Mouse (Mus musculus) gonadal fat pad, adult 2 months (tissue): ENCODE measurements around the gene Upk1a. TPM values are rescaled to one million over a fixed set of nuclear protein-coding genes. Genes with fewer than 3 reads are reported as not detected.

Experiments
- DNase-seq: peaks from one replicate; pipeline ENCODE4 v3.0.0-alpha.2; 2012; ENCODE audit warnings: low read depth
- polyA plus RNA-seq: library from polyadenylated mRNA; depleted of rRNA; stranded (reverse); fragments of >200 nt; gene quantifications from 2 replicates; pipeline ENCODE4 v1.2.3, GENCODE M21; 2012; rRNA removed

The Upk1a gene
- polyA plus RNA-seq, 1 experiment: 176 TPM

GRCm38 (mm10) chr7:30579950-30580349, 32.7 kb downstream of the Upk1a start:
- no peak for DNase-seq

DNA sequence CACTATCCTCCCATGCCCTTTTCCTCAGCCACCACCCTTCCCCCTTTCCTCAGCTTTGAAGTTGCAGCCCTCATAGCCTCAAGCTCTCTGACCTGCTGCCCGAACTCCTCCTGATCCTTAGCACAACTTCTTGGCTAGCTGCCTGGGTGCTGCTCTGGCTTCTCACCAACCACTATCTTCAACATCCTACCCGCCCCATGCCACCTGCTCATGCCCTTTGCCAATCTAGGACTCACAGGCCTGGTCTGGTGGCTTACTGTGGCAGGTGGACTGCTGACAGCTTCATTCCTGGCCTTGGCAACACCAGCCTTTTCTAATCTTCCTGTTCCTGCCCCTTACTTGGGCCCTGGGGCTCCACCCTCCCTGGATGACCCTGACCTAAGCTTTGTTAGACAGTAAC, 39.7 kb downstream of the Upk1a start:
- no peak for DNase-seq

GRCm38 (mm10) chr7:30572389-30572788, 40.3 kb downstream of the Upk1a start:
- DNase-seq: no peak

DNA sequence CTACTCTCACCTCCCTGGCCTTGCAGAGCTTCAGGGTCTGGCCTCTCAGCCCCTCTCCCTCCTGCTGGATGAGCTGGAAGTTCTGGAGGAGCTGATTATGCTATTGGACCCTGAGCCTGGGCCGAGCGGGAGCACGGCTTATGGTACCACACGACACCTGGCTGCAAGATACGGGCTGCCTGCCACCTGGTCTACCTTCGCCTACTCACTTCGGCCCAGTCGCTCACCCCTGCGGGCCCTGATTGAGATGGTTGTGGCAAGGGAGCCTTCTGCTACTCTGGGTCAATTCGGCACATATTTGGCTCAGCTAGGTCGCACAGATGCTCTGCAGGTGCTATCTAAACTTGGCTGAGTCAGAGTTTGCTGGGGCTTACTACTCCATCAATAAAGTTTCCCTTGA, 45.1 kb downstream of the Upk1a start:
- no peak for DNase-seq

- DNase-seq: no peak
Observed at GRCm38 (mm10) chr7:30566033-30566432, 46.6 kb downstream of the Upk1a start.

GRCm38 (mm10) chr7:30564970-30565571, 47.6 kb downstream of the Upk1a start, which contains the start of gene Igflr1:
Gene Igflr1, plus strand, starts transcription at chr7:30565427.
- no peak for DNase-seq

DNA sequence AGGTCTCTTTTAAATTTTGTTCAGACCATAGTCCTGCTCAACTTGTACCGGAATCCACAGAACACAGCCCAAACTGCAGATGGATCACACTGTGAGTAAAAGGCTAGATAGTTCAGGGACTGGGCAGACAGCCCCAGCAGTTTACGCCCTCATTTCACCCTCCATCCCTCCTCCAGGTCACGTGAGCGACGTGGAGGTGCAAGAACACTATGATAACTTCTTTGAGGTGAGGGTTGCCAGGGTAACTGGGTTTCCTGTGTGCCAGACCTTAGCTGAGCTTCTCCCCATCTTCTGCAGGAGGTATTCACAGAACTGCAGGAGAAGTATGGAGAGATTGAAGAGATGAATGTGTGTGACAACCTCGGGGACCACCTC, 48.8 kb downstream of the Upk1a start:
- DNase-seq: no peak

GRCm38 (mm10) chr7:30563117-30563905, 49.3 kb downstream of the Upk1a start, which contains the start of the genes U2af1l4, Gm49396 and Psenen:
Gene U2af1l4, plus strand, starts transcription at chr7:30563301.
Gene Gm49396, plus strand, starts transcription at chr7:30563344.
Gene Psenen, minus strand, starts transcription at chr7:30563627.
- DNase-seq: peak; percentile 80

DNA sequence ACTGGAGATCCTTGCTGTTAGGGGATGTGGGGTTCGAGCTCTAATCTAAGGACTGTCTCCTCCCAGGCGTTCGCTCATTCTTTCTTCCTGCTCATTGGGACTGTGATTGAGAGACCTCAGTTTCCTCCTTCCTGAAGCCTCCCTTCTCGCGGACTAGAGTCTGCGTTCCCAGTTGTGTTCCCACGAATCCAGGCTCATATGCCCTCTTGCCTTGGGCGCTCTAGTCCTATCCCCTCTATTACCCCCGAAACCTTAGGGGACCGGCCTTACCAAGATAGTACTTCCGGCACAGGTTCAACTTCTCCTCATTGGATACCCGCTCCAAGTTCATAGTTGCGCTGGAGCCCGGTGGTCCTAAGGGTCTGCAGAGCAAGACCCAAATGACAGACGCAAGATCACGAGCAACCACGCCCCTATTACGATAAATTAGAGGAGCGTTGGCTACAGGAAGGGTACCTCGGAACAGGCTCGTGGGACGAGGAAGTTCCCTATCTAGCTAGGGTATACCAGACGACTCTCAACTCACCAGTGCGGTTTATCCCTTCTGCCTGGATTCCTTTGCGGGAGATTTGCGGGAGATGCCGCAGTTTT, 50.0 kb downstream of the Upk1a start:
- no peak for DNase-seq

GRCm38 (mm10) chr7:30560296-30560695, 52.4 kb downstream of the Upk1a start:
- DNase-seq: no peak

- DNase-seq: peak; percentile 91
Observed at GRCm38 (mm10) chr7:30559443-30559954, 53.1 kb downstream of the Upk1a start, which contains the start of gene Lin37. Gene Lin37, minus strand, starts transcription at chr7:30559838.

DNA sequence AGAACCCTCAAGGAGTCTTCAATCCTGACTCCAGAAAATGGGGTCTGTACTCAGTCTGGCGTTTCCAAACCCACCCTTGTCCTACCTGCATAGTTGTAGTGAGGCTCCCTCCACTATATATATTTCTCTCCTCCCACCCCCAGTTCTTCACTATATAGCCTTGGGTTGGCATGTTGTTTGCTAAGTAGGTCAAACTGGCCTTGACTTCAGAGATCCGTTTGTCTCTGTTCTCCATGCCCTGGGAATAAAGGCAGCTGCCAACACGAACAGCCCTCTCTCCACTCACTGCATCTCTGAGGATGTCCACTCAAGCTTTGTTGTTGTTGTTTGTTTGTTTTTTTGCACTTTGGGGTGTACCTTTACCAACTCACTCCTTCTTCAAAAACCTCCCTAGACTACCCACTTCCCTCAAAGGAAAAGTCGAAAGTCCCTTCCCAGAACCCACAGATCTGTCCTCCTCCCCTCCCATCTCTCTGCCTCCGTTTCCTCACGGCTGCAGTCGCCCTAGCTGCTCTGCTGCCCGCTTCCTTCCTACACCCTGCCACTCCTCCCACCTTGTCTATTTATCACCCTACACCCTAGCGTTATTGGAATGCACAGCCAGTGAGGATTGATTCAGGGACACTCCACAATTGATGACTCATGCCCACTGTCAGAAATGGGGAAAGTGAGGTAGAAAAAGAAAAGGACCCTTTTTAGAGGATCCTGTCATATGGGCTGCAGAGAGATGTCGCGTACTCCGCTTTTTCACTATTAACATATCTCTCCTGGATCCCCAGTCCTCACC, 53.8 kb downstream of the Upk1a start:
- no peak for DNase-seq

- no peak for DNase-seq
Observed at GRCm38 (mm10) chr7:30557901-30558514, 54.6 kb downstream of the Upk1a start.

- no peak for DNase-seq
Observed at GRCm38 (mm10) chr7:30556894-30557536, 55.6 kb downstream of the Upk1a start.

DNA sequence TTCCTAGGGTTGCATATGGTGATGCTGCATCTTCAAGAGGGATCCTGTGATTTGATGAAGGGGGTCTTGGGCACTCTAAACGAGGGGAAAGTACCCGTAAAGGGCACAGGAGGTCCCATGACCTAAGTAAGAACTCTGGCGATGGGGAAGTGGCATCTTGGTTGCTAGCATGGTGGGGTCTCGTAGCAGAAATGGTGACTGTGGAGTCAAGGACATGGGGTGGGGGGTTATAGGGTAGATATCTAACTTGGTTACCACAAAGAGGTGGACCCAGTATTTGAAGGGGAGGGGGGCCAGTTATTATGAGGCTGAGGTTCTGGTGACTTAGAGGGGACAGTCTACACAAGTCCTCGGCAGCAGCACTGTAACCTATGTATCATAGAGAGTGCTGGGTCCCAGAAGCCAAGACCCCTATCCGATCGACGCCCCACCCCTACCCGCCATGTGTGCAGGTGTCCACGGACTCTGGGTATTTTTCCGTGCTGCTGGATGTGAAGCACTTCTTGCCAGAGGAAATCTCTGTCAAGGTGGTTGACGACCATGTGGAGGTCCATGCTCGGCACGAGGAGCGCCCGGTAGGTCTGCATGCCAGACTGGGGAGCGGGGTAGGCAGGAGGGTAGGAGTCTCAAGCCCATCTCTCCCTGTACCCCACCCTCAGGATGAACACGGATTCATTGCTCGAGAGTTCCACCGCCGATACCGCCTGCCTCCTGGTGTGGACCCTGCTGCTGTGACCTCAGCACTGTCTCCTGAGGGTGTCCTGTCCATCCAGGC, 58.6 kb downstream of the Upk1a start:
- DNase-seq: no peak

Other genes starting within 250 kb of the Upk1a start
- gene Tyrobp, start 199.1 kb downstream of the Upk1a start, polyA plus RNA-seq: 156 and 182 TPM in 2 replicates
- 6.8 and 10.8 TPM in 2 replicates for gene Hcst, start 193.0 kb downstream of the Upk1a start, polyA plus RNA-seq
- gene Nfkbid, start 191.1 kb downstream of the Upk1a start, polyA plus RNA-seq: 1.8 and 2.6 TPM in 2 replicates
- 2.5 and 5.4 TPM in 2 replicates for gene Aplp1, start 167.3 kb downstream of the Upk1a start, polyA plus RNA-seq
- gene Kirrel2, start 155.2 kb downstream of the Upk1a start, polyA plus RNA-seq: not detected in 2 replicates
- not detected in 2 replicates for gene Nphs1, start 154.5 kb downstream of the Upk1a start, polyA plus RNA-seq
- gene Prodh2, start 119.2 kb downstream of the Upk1a start, polyA plus RNA-seq: 0.19 and 0.20 TPM in 2 replicates
- gene Arhgap33, start 77.8 kb downstream of the Upk1a start, polyA plus RNA-seq: 9.3 and 13.5 TPM in 2 replicates
- 68.9 and 72.1 TPM in 2 replicates for gene Hspb6, start 60.7 kb downstream of the Upk1a start, polyA plus RNA-seq
- gene Proser3, start 60.5 kb downstream of the Upk1a start, polyA plus RNA-seq: 13.3 and 13.9 TPM in 2 replicates
- 28.9 and 31.8 TPM in 2 replicates for gene Lin37, start 53.0 kb downstream of the Upk1a start, polyA plus RNA-seq
- gene U2af1l4, start 49.5 kb downstream of the Upk1a start, polyA plus RNA-seq: 46.8 and 55.9 TPM in 2 replicates
- 1.4 and 1.6 TPM in 2 replicates for gene Gm49396, start 49.5 kb downstream of the Upk1a start, polyA plus RNA-seq
- 134 and 146 TPM in 2 replicates for gene Psenen, start 49.2 kb downstream of the Upk1a start, polyA plus RNA-seq
- 4.0 and 5.0 TPM in 2 replicates for gene Igflr1, start 47.4 kb downstream of the Upk1a start, polyA plus RNA-seq
- 37.4 and 45.6 TPM in 2 replicates for gene Kmt2b, start 24.1 kb downstream of the Upk1a start, polyA plus RNA-seq
- gene Zbtb32, start 13.9 kb downstream of the Upk1a start, polyA plus RNA-seq: 1.8 and 2.1 TPM in 2 replicates
- 518 and 792 TPM in 2 replicates for gene Cox6b1, start 13.3 kb upstream of the Upk1a start, polyA plus RNA-seq
- gene Etv2, start 23.0 kb upstream of the Upk1a start, polyA plus RNA-seq: not detected in 2 replicates
- 46.1 and 54.3 TPM in 2 replicates for gene Rbm42, start 37.5 kb upstream of the Upk1a start, polyA plus RNA-seq
- 8.6 and 9.7 TPM in 2 replicates for gene Haus5, start 52.1 kb upstream of the Upk1a start, polyA plus RNA-seq
- gene Pmis2, start 58.8 kb upstream of the Upk1a start, polyA plus RNA-seq: 0.41 and 0.46 TPM in 2 replicates
- 0.66 and 1.5 TPM in 2 replicates for gene 2200002J24Rik, start 86.1 kb upstream of the Upk1a start, polyA plus RNA-seq
- 80.5 and 104 TPM in 2 replicates for gene Atp4a, start 99.4 kb upstream of the Upk1a start, polyA plus RNA-seq
- gene Tmem147, start 116.7 kb upstream of the Upk1a start, polyA plus RNA-seq: 216 and 270 TPM in 2 replicates
- gene Gapdhs, start 130.8 kb upstream of the Upk1a start, polyA plus RNA-seq: 22.6 and 32.2 TPM in 2 replicates
- 3.8 and 4.7 TPM in 2 replicates for gene Sbsn, start 138.6 kb upstream of the Upk1a start, polyA plus RNA-seq
- 11.1 and 17.7 TPM in 2 replicates for gene Dmkn, start 150.9 kb upstream of the Upk1a start, polyA plus RNA-seq
- gene Krtdap, start 175.0 kb upstream of the Upk1a start, polyA plus RNA-seq: 1.5 TPM in 1 of 2 replicates, not detected in the other
- 45.9 and 62.5 TPM in 2 replicates for gene Ffar2, start 210.9 kb upstream of the Upk1a start, polyA plus RNA-seq
- gene Ffar3, start 243.3 kb upstream of the Upk1a start, polyA plus RNA-seq: not detected in 2 replicates
- gene Ffar1, start 248.7 kb upstream of the Upk1a start, polyA plus RNA-seq: 0.04 and 0.05 TPM in 2 replicates